Mouse (Mus musculus) activated CD4-positive, CD25-positive, alpha-beta regulatory T cell, adult 9 weeks (primary cell): ENCODE data around the gene Zfp429. TPM values are rescaled to one million over a fixed set of nuclear protein-coding genes. Genes with fewer than 3 reads are reported as not detected.

Source experiments
- polyA plus RNA-seq: library from polyadenylated mRNA; unstranded; fragments of 100-300 nt; shearing (Covaris generic); gene quantifications from one replicate; pipeline ENCODE4 v1.2.1, GENCODE M21; 2017

The Zfp429 gene
- 23.5 TPM for polyA plus RNA-seq

DNA sequence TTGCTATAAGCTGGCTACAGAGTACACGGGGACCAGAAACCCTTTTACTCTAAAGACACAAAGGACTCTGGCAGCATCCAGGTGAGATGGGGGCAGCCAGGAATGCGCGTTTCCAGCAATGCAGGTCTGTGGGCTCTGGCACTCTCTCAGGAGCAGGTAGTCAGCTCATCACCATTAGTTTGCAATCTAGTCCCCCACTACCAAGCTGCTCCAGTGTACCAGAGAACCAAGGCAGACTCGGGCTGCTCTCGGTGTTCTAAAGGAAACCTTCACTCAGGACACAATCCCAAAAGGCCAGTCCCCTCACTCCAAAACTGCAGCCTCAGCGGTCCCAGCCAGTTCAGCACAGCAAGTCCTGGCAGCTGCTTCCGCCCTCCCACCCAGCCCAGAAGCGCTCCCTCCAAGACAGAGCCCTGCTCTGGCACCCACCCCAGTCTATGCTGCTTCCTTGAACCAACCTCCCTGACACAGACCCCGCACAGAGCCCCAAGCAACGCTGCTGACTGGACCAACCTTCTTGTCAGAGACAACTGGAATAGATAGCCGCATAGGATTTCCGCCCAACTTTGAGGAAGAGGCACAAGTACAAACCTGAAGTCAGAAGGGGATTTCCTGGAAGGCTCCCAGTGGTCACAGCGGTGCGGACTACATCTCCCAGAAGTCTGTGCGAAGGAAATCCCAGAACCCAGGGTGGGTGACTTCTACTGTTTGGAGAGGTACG, at the start of gene Zfp429:
Gene Zfp429 (minus strand): TSS at position 637 of the 721 bp plus-strand sequence.

GRCm38 (mm10) chr13:67421207-67421857, 21.7 kb upstream of the Zfp429 start, which contains the start of gene Zfp459:
Gene Zfp459, minus strand, starts transcription at chr13:67421418.

DNA sequence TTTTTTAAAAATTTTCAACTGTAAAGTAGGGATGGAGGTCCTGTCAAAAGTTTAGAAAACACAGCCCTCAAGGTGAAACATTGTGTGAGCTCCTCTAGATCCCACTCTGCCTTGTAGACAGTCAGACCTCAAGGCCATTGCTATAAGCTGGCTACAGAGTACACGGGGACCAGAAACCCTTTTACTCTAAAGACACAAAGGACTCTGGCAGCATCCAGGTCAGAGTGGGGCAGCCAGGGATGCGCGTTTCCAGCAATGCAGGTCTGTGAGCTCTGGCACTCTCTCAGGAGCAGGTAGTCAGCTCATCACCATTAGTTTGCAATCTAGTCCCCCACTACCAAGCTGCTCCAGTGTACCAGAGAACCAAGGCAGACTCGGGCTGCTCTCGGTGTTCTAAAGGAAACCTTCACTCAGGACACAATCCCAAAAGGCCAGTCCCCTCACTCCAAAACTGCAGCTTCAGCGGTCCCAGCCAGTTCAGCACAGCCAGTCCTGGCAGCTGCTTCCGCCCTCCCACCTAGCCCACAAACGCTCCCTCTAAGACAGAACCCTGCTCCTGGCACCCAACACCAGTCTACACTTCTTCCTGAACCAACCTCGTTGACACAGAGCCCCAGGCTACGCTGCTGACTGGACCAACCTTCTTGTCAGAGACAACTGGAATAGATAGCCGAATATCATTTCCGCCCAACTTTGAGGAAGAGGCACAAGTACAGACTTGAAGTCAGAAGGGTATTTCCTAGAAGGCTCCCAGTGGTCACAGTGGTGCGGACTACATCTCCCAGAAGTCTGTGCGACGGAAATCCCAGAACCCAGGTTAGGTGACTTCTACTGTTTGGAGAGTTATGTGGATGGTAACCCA, 24.3 kb downstream of the Zfp429 start, which contains the start of the genes Gm28041 and Zfp456:
Gene Gm28041 (minus strand): TSS at position 684 of the 862 bp plus-strand sequence.
Gene Zfp456 (minus strand): TSS at position 761 of the 862 bp plus-strand sequence.

DNA sequence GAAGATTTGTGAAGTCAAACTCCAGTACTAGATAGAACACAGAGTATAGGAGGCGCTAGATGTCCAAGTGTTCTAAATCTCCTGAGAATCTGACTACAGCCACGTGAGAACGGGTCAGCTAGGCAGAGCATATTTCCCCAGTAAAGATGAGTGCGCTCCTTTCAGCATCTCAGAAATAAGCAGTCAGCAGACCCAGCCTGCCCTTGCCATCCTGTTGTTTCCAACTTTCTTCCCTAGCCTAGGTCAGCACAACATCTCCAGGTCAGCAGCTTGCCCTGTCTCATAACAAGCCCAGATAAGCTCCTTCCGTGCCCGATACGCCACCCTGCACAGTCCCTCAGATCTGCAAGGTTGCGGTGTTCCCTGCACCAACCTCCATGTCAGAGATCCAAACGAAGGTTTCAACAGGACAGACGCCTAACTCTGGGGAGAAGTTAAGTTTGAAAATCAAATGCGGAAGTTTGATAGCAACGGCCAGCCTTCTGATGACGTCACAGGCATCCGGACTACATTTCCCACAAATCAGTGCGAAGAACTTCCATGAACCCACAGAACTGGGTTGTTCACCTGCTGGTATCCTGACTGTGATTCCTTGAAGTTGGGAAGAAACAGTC, 39.4 kb downstream of the Zfp429 start, which contains the start of the genes Gm28044 and Zfp953:
Gene Gm28044 (minus strand): TSS at position 406 of the 614 bp plus-strand sequence.
Gene Zfp953 (minus strand): TSS at position 475 of the 614 bp plus-strand sequence.

Other genes with a start within 250 kb of the Zfp429 start
- gene Rsl1, start 226.6 kb downstream of the Zfp429 start, polyA plus RNA-seq = 19.2 TPM
- 6.4 TPM for gene Zfp455, start 205.3 kb downstream of the Zfp429 start, polyA plus RNA-seq
- gene Zfp458, start 121.4 kb downstream of the Zfp429 start, polyA plus RNA-seq = 3.4 TPM
- 0.48 TPM for gene Zfp457, start 93.3 kb downstream of the Zfp429 start, polyA plus RNA-seq
- 7.2 TPM for gene Zfp595, start 67.2 kb downstream of the Zfp429 start, polyA plus RNA-seq
- 3.3 TPM for gene Gm28044, start 39.3 kb downstream of the Zfp429 start, polyA plus RNA-seq
- gene Zfp953, start 39.2 kb downstream of the Zfp429 start, polyA plus RNA-seq = 3.0 TPM
- gene Gm28041, start 24.1 kb downstream of the Zfp429 start, polyA plus RNA-seq = 2.6 TPM
- 7.3 TPM for gene Zfp456, start 24.0 kb downstream of the Zfp429 start, polyA plus RNA-seq
- gene Zfp459, start 21.6 kb upstream of the Zfp429 start, polyA plus RNA-seq = 2.1 TPM
- gene Zfp874a, start 51.8 kb upstream of the Zfp429 start, polyA plus RNA-seq = 21.5 TPM
- 15.3 TPM for gene Zfp874b, start 84.4 kb upstream of the Zfp429 start, polyA plus RNA-seq
- gene Zfp58, start 100.7 kb upstream of the Zfp429 start, polyA plus RNA-seq = 17.2 TPM
- not detected for gene Gm26965, start 126.3 kb upstream of the Zfp429 start, polyA plus RNA-seq
- 46.9 TPM for gene Zfp87, start 126.4 kb upstream of the Zfp429 start, polyA plus RNA-seq
- 21.4 TPM for gene Zfp748, start 154.0 kb upstream of the Zfp429 start, polyA plus RNA-seq
- 8.5 TPM for gene Zfp729b, start 209.9 kb upstream of the Zfp429 start, polyA plus RNA-seq
- gene Gm49345, start 237.9 kb upstream of the Zfp429 start, polyA plus RNA-seq = 6.1 TPM
- gene Zfp729a, start 238.0 kb upstream of the Zfp429 start, polyA plus RNA-seq = 8.2 TPM